Mouse (Mus musculus) kidney, postnatal 4 days (tissue): ENCODE data around the gene Ube2b.

ENCODE experiments used
- DNase-seq, 2 experiments: peaks; one replicate each; pipeline ENCODE4 v3.0.0; 2021; ENCODE audit warnings: mixed read lengths in 2 of 2

Ube2b gene

DNA sequence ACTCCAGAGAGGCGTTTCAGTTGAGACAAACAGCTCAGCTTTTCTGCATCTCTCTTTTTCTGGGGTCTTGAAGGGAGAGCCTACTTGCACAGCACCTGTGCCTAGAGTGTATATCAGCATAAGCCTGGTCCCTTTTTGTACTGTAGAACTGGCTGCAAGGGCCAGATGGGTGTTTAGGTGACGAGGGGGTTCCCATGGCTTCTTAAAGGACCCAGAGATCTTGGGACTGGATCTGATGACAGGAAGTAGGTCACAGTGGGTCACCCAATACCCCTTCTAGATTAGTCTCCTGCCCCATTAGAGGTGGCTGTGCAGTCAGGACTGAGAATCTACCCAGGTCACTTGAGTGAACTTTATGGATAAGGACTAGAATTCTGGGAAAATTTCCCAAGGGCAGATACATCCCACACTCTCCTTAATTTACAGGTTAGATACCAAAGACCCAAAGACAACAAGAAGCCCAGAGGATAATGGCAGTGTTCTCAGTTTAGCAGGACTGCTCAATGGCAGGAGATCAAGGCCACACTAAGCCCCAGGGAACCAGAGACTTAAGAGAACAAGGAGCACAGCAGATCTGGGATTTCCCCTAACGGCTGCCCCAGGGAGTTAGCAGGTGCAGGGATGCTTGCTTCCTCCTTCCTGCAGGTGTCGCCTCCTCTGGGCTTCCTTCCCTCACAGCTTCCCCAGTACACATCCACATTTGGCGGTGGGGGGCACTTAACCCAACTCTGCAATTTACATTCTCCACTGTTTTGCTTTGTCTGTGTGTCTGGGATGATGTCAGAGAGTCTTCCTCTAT lies 64.7 kb downstream of the Ube2b start:
- no peak for DNase-seq
